Mouse (Mus musculus) liver, embryonic 14.5 days (tissue): ENCODE data around the gene Kazn.

Experiments
- CTCF ChIP-seq: IDR thresholded peaks from 2 replicates; pipeline ENCODE4 v1.5.1; 2016; ENCODE audit warnings: antibody characterized with exemption, low read depth, control low read depth
- EP300 ChIP-seq: IDR thresholded peaks from 2 replicates; pipeline ENCODE4 v1.6.1; 2016; ENCODE audit warnings: antibody characterized with exemption, low read depth

- no peak for TF ChIP-seq CTCF
- no peak for TF ChIP-seq EP300
Measured at GRCm38 (mm10) chr4:142234828-142235227, 4.4 kb downstream of the Kazn start.
